Mouse (Mus musculus): ENCODE results near the gene Mea1. TPM values are rescaled to one million over a fixed set of nuclear protein-coding genes. Genes with fewer than 3 reads are reported as not detected.
A peak's percentile ranks its signal among the peaks of the same experiment; 100 is the strongest.

Gene Mea1
- 10 to 100 TPM; 47.1 to 52.5 (median 51.6) TPM for total RNA-seq (2022)

DNA sequence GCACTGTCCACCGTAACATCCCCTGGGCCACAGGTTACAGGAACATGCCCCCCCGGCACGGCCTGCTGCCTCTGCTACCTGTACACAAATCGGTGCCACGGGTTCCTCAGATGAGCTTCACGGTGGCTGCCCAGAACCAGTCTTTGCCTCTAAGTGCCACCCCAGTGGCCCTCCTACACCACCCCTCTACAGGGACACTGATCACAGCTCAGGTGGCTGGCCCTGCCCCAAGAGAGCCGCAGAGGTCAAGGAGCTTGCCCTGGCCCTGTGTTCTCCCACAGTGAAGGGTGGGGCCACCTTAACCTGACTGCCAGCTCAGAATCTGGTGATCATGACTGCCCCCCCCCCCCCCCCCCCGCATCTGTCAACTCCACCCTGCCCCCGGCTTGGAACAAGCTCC lies at the start of gene Mea1:
Gene Mea1, plus strand, starts transcription at position 378 of the 400 bp plus-strand sequence.
- DNase-seq (ENCODE audit: low spot score): no peak

DNA sequence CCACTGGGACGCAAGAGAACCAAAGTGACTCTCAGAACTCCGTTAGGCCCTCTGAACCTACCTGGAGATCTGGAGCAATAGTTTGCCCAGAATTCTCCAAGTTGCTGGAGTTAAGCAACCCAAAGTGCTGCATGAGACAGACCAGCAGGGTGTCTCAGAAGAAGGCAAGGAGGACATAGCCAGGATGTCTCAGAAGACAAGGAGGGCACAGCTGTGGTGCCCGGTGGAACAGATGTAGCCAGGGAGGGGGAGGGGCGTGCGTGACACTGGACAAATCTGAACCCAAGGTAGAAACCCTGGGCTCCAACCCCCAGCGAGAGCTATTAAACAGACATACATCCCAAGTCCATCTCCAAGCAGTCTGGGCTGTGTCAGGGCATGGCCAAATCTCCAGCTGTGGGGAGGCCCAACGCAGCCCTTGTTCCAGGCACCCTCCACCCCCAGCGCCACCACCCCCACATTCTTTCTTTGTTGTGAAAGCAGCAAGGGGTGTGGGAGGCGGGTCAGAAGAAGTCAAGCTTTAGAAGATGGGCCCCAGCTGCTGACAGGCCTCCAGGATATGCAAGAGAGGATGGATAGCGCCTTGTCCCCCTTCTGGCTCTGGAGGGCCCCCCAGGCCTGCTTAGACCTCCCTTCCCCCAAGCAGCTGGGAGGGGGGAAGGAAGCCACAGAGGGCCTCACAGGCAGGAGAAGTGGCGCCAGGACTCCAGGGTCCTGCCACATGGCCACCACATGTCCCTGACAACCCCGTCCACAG lies 48.7 kb upstream of the Mea1 start:
- DNase-seq (ENCODE audit: low spot score): no peak

DNA sequence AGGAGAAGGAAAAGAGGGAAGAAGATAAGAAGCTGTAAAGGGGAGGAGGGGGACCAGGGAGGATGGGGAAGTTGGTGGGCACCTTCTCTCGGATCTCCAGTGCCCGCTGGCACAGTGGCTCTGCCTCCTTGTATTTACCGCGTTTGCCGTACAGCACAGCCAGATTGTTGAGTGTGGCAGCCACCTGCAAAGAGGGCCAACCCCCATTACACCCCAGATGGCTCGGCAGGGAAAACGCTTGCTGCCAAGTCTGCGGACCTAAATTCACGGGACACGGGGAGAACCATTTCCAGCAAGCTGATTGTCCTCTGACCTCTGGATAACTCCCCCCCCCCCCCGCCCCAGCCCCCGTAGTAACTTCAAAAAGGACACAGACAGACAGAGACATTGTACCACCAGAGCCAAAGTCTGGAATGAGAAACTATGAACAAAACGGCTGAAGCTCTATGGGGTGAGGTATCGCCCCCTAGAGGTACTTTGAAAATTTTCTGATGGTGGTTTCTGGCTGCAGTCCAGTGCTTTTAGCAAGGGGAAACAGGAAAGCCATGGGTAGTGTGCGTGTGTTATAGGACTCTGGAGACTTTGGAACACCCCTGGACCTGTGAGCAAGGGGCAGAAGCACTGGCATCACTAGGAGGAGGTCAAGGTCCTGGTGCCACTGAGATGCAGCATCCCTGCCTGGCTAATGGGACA lies 41.6 kb upstream of the Mea1 start:
- DNase-seq (ENCODE audit: low spot score): peak; percentile 78

DNA sequence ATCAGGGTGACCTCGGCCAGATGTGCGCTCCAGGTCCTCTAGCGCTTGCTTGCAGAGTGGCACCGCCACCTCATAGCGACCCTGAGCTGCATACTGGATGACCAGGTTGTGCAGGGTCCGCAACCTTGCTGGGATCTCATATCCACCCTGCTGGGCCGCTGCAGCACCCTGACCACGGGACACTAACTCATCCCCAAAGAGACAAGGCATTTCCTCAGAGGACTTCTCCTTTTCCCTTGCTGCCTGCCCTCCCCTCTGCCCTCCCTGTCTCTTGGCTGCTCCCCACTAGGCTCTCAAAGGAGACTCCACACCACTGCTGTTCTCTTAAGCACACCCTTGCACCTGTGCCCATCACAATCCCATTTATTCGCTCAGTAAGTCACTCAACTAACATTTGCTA lies 38.7 kb upstream of the Mea1 start:
- DNase-seq (ENCODE audit: low spot score): no peak

DNA sequence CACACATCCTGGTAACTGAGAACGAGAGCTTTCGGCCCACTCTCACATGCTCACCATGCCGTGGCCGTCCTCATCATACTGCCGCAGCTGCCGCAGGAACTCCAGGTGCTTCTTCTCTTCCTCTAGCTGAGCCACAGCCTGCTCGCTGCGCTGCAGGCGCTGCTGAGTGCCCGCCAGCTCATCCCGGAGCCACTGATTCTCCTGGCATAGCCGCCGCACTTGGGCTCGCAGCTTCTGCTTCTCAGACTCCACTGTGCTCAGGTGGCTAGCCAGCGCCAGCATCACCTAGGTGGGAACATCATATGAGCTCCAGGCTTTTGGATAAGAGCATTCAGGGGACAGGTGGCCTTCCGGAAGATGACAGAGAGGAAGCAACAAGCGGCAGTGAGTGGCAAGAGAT lies 36.5 kb upstream of the Mea1 start:
- no peak for DNase-seq (ENCODE audit: low spot score)

DNA sequence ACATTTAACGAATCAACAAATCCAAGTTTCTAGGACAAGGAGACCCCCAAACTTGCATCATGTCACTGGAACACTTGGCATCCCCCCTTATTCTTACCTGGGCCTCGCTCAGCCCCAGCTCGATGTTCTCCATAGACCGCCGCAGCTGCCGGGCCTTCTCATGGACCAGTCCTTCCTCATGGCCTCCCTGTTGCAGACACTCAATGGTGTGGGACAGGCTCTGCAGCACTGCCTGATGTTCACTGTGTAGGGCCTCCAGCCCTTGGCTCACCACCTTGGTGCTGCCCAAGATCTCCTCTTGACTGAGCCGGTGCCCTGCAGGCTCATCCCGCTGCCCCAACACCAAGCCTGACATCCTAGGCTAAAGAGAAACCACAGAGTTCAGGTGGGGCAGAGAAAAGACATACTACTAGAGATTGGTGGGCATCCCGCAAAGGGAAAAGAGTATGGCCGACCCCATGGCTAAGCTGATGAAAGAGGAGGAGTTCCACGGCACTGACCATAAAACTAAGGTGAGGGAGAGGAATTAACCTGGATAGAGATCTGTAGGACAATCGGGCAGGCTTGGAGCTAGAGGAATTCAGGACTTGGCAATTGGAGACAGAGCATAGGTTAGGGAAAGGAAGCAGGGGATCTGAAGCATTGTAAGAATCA lies 34.3 kb upstream of the Mea1 start:
- DNase-seq (ENCODE audit: low spot score): no peak

DNA sequence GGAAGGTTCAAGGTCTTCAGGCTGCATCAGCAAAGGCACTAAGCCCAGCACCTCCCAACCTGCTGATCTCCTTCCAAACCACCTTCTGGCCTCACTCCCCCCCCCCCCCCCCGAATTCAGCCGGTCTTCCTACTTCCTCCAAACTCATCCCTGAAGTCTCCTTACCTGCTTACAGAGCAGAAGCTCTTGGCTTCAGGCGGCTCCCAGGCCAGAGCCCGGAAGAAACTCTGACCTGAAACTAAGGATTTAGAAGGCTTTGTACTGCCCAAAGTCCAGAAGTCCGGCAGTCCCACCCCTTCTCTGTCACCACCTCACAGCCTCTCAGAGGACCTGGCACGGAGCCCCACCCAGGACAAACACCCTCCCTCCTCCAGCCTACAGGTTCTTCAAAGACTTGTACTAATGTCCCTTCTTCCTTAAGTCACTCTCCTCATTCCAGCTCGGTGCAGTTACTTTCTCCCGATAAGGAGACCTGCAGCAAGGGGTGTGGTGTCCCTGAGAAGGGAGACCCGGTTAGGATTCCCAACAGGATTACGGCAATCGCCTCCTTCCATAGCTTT lies 33.6 kb upstream of the Mea1 start:
- DNase-seq (ENCODE audit: low spot score): no peak

DNA sequence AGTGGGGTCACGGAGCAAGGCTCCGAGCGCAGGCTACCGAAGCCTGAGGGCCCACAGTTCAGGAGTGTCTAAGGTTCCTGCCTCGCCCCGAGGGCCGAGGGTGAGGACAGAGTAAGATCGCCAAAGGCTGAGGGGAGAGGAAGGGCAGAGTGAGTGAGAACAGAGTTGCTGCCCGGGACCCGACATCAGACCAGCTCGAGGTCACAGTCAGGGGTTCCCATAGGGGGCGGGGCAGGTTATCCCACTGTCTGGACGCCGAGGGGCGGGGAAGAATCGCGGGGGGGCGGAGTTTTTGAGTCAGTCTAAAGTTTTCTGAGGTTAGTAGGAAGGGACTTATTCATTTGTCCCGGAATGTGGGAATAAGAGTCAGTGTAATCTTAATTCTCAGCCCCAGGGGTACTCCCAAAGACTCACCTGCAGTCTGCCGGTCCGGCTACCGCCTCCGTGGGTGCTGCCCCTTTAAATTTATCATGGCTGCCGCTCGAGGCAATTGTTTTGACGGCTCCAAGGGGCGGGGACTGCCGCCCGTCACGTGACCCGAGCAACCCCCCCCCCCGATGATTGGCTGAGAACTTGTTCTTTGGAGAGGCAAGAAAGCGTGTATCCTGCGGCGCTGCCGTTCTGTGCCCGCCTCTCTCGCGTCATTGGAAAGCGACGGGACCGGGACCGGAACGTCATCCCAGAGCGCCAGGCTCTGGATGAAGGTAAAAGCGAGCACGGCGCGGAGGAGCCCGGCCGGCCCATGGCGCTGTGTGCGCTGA lies 32.9 kb upstream of the Mea1 start, which contains the start of the genes Klc4 and Mrpl2:
Gene Klc4, minus strand, starts transcription at position 462 of the 761 bp plus-strand sequence.
Gene Mrpl2, plus strand, starts transcription at position 669 of the 761 bp plus-strand sequence.
- DNase-seq (ENCODE audit: low spot score): peak; percentile 98

DNA sequence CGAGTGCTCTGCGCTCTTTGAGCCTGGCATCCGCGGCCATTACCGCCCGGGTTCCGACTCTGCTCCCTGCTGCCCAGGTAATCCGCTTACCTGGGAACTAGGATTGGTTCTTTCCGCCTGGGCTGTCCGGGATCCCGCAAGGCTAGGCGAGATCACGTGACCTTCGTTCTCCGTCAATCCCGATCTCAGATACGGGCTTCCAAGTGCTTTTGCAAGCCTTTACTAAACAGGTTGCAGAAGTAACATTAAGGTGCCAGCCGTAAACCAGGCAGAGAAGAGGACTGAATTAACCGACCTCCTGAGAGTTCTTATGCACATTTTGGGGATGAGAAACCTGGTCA lies 32.3 kb upstream of the Mea1 start:
- no peak for DNase-seq (ENCODE audit: low spot score)

DNA sequence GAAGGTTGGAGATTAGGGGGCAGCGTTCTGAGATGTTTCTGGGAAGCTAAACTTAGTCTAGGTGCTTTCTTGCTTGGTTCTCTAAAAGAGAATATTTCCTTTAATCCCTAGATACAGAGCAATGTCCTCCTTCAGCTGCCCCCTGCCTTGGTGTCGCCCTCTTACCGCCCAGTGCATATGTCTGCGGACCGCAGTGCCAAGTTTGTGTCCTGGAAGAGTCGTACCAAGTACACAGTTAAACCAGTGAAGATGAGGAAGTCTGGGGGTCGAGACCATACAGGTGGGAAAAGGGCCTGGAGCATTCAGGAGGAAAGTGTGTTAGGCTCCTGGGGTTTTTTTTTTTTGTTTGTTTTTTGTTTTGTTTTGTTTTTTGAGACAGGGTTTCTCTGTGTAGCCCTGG lies 31.3 kb upstream of the Mea1 start:
- DNase-seq (ENCODE audit: low spot score): no peak

DNA sequence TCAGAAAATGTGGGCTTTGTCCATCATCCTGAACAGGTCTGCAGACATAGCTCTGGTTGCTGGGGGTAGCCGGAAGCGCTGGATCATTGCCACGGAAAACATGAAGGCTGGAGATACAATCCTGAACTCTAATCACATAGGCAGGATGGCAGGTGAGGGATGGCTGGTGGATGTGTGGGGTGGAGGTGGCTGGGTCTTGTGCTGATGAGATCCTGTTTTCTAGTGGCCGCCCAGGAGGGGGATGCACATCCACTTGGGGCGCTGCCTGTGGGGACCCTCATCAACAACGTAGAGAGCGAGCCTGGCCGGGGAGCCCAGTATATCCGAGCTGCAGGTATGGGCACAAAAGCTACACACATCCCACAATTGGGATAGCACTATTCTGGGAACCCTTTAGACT lies 30.2 kb upstream of the Mea1 start:
- no peak for DNase-seq (ENCODE audit: low spot score)

DNA sequence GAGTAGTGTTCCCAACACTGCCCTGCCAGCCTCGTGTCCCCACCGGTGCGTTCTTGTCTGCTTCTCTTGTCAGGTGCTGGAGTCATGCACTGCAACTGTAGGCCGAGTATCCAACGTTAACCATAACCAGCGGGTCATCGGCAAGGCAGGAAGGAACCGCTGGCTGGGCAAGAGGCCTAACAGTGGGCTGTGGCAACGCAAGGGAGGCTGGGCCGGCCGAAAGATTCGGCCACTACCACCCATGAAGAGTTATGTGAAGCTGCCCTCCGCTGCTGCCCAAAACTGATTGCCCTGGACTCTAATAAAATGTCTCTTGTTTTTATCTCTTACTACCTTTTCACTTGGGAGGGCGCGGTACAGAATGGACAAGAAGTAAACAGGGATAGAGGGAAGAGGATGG lies 28.8 kb upstream of the Mea1 start:
- no peak for DNase-seq (ENCODE audit: low spot score)

DNA sequence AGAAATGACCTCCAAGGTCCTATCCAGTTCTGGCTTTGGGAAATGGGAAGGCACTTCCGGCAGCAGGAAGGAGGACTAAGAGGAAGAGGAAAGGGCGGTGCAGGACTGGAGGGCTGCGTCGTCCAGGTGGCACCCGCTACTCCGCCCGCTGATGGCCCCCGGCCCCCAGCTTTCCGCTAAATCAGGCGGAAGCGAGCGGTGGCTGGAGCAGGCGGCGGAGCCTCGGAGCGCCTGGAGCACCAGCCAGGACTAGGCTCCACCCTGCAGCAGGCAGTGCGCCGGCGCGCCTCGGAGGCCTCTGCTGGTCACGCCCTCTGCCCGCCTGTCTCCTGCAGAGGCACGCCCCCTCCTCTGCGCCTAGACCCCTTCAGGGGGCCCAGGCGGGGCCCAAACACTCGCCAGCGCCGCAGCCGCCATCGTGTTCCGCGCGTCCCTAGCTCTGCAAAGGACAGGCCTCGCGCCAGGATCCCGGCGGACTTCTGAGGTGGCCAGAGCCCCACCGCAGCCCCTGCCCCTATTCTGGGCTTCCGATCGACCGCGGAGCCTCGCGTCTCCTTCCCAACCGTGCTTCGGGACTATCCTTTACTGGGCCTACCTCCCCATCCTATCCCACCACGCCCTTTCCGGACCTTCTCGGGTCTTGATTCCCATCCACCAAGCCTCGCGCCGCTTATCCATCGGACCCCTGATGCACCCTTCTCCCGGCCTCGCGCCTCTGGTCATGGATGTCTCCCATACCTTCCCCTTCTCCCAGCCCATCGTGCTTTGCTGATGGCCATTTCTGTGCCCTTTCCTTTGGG lies 28.2 kb upstream of the Mea1 start, which contains the start of gene Cul7:
Gene Cul7, plus strand, starts transcription at position 106 of the 800 bp plus-strand sequence.
- DNase-seq (ENCODE audit: low spot score): peak; percentile 88

DNA sequence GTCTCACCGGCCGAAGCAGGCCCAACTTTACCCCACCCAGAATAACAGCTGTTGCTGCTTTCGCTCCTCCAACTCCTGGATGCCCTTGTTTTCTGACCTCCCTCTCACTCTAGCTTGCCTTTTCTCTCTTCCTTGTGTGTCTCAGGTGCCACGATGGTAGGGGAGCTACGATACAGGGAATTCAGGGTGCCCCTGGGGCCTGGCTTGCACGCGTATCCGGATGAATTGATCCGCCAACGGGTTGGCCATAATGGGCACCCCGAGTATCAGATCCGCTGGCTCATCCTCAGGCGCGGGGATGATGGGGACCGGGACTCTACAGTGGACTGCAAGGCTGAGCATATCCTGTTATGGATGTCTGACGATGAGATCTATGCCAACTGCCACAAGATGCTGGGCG lies 27.3 kb upstream of the Mea1 start:
- no peak for DNase-seq (ENCODE audit: low spot score)

DNA sequence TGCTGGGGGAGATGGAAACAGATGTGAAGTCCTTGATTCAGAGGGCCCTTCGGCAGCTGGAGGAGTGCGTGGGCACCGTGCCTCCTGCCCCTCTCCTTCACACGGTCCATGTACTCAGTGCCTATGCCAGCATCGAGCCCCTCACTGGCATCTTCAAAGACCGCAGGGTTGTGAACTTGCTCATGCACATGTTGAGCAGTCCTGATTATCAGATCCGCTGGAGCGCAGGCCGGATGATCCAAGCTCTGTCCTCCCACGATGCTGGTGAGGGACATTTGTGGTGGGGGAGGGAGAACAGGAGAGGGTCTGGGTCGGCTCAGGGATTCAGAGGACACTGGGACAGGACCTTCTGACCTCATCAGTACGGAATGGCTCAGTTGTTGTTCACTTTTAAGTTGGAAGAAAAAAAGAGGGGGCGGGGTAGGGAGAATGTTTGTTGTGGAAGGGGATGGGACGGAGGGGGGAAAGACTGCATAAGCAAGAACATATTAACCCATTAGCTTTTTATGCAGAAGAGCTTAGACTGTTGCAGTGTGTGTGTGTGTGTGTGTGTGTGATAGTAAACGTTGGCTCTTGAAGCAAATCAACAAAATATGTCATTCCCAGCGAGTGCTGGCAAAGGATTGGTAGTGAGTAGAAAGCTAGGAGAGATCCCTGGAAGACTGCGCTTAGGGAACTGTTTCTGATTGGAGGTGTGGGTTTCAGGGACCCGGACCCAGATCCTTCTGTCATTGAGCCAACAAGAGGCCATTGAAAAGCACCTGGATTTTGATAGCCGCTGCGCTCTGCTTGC lies 26.6 kb upstream of the Mea1 start:
- no peak for DNase-seq (ENCODE audit: low spot score)

DNA sequence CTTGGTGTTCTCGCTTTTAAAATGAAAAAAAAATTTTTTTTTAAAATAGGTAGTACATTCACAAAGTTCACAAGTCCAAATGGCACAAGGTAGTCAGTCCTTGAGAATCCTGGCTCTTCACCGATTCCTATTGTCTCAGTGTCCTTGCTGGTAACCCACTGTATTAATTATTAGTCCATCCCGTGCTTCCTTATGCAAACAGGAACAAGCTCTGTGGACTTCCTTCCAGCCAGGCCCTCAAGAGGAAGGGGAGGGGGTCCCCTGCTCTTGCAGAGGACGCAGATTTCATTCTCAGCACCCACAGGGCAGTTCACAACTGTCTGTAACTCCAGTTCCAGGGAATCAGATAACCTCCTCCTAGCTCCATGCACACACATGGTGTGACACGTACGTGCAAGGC lies 22.5 kb upstream of the Mea1 start:
- DNase-seq (ENCODE audit: low spot score): no peak

DNA sequence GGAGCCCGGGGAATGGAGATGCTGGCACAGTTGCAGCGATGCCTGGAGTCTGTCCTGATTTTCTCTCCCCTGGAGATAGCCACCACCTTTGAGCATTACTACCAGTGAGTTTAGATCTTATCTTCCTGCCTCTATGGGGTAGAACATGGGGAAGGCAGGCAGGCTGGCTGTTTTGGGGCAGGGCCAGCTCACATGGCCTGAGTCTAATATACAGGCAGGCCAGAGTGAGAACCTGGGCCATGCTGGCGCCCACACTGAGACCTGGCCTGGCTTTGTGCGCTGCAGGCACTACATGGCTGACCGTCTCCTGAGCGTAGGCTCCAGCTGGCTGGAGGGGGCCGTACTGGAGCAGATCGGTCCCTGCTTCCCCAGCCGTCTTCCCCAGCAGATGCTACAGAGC lies 17.2 kb upstream of the Mea1 start:
- DNase-seq (ENCODE audit: low spot score): no peak

DNA sequence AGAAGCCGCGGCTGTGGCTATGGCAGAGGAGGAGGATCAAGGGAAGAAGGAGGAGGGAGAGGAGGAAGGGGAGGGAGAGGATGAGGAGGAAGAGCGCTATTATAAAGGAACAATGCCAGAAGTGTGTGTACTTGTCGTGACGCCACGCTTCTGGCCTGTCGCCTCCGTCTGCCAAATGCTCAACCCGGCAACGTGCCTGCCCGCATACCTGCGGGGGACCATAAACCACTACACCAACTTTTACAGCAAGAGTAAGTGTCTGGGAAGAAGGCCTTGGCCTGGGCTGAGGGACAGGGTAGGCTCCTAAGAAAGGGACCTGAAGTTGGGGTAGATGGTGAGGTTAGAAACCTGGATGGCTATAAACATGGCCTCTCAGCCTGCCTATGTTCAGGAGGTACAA lies 16.6 kb upstream of the Mea1 start:
- no peak for DNase-seq (ENCODE audit: low spot score)

DNA sequence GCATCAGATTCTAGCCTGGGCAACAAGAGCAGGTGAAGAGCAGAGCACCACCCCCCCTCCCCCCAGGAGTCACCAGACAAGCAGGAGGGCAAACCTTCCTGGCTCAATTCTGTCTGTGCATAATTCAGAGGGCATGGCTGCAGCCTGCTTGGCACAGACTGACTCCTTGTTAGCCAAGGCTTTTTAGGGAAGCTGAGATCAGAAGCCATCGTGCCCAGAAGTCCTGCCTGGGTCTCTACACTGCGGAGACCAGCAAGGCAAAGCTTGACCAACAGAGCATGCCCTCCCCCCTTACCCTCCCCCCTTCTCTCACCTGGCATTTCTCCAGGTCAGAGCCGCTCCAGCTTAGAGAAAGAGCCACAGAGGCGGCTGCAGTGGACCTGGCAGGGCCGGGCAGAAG lies 15.9 kb upstream of the Mea1 start:
- DNase-seq (ENCODE audit: low spot score): peak; percentile 44

DNA sequence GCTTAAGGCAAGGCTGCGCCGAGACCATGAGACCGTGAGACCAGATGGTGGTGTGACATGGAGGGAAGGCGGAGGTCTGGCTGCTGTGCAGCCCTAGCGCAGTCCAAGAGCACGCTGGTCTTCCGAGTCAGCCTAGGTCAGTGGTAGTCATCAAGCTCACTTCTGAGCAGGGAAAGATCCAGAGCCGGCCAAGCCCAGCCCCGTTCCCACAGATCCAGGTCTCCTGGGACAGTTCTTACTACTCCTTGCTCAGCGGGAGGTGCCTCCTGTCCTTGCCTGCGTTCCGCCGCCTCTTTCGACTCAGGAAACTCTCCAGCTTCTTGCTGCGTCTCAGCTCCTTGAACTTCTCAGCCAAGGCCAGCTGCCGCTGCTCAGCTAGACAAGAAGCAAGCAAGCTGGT lies 10.9 kb upstream of the Mea1 start:
- peak; percentile 37 for DNase-seq (ENCODE audit: low spot score)
